Mouse (Mus musculus): ENCODE data around the gene Olfr1348.

GRCm38 (mm10) chr7:6466951-6467350 lies 41.6 kb downstream of the Olfr1348 start, which contains the start of gene Olfr1346:
- no peak for TF ChIP-seq CTCF (conservative IDR thresholded peaks at IDR 0.05 in 1 of 2, IDR thresholded peaks at IDR 0.05 in 1 of 2; ENCODE audit: low read depth in 2 of 2, low read length in 2 of 2)
- no peak for TF ChIP-seq MAX (IDR thresholded peaks at IDR 0.05; ENCODE audit: low read length)
- TF ChIP-seq HCFC1 (IDR thresholded peaks at IDR 0.05; ENCODE audit: low read depth, low read length) = no peak

Measured in CH12.LX (cell line).